Mouse (Mus musculus) mature B cell (primary cell): ENCODE data around the gene Rgcc.

ENCODE experiments used
- in situ Hi-C: fragments of 300-500 bp; cut with MboI; formaldehyde crosslinking; loops from 2 replicates; pipeline ENCODE4 v1.14.3; 2019

Gene Rgcc

DNA sequence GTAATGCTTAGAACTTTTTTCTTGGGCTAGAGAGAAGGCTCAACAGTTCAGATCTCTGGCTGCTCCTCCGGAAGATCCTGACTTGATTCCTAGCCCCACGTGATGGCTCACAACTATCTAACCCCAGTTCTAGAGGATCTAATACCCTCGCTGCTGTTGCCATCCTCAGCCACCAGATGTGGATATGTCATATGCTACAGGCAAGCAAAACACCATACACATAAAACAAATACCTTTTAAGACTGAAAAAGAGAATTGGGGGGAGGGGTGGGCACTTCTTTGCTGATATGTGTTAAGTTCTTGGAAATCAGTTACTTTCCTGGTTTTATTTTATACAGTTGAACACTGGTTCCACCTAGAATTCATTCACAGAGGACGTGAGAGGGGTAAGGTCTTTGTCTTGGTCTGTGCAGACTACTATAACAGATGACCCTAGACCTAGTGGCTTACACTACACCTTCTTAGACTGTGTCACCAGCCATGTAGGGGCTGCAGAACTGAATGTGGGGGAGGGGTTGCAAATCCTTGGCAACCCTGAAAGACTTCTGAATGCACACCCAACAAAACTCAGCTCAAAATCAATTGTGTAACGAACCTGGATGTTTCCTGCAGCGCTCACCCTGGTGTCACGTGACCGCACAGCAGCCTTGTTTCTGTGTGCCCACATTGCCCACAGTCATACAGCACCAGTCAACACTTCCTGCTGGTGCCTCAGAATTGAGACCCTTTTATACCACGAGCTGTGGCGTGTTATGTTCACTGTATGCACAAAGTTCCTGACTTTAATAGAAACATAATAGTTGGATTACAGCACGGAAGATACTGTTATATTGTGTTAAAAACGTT lies 58.2 kb downstream of the Rgcc start:
- in situ Hi-C loops: no loop called here

DNA sequence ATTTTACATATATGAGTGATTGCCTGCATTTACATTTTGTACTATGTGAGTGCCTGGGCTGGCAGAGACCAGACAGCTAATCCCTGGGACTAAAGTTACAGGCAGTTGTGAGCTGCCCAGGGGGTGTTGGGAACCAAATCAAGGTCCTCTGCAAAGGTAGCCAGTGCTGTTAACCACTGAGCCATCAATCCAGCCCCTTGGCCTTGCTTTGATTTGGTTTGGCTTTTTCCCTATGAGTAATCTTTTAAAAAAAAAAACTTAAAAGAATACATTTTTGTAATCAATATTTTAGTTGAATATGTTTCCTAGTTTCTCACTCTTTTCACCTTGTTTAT lies 59.1 kb downstream of the Rgcc start:
- in situ Hi-C loops: no loop called here

DNA sequence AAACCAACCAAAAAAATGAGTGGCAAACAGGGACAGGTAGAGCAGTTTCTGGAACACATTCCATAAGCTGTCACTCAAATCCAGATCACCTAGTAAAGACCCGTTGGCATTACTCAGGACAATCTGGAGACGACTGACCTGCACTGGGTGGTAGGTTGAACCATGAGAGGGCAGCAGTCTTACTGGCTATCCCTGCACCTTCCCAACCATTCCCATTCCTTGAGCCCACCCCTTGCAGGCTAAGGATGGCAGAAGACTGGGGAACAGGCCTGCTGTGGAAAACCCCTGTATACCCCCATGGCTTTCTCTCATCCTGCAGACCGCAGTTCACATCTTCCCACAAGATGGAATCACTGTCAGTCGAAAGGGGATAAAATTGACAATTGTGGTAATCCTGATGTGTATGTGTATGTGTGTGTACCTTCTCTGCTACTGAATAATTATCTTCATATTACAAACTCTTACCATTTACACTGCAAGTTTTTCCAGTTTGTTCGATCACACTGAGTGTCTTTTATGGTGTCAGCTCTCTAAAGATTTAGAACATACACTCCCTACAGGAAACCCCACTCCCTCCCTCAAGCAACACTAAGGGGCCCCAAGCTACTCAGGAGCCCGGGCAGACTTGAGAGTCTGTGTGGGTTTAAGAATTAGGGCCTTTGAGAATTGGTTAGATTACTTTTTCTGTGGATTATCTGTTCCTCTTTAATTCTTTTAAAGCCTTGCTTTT lies 59.6 kb downstream of the Rgcc start:
- in situ Hi-C loops: no loop called here

DNA sequence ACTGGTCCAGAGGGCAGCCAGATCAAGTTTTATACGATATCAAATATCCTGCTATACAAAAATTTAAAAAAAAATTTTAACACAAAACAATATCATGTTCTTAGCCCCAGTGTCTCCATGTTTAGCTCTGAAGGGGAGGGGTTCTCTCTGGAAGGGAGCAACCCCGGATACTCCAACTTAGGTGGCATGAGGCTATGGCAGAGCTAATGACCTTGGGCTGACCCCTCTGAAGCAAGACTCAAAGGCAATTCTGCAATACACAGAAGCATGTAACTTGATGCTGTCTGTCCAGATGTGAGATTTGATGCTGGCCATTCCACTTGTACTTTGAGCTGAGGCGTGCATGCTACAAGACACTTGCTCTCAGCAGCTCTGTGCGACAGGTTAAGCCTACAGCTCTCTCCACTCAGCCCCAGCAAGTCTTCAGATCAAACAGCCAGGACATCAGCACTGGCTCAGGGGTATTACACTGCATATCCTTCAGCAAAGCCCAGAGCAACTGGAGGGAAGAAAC lies 60.3 kb downstream of the Rgcc start:
- in situ Hi-C loops: no loop called here

DNA sequence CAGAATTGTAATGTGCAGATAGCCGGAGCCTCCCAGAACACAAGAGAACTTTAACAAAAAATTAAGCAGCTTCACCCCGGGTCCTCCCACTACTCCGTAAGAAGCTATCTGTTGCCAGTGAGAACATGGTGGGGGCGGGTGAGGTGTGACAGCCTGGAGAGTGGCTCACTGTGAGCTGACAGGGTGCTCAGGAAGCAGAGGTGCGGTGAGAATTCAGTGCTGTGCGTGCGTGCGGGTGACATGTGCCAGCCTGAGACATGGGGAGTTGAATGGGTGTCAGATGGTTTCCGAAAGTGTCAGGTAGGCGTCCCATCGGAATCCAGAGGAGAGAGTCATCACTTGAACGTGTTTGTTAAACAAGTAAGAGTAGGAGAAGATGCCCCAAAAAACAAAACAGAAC lies 62.0 kb downstream of the Rgcc start:
- in situ Hi-C loops: no loop called here
